Mouse (Mus musculus) neural tube, embryonic 13.5 days (tissue): Measurements from ENCODE around the gene Shc4. TPM values are rescaled to one million over a fixed set of nuclear protein-coding genes. Genes with fewer than 3 reads are reported as not detected.

ENCODE experiments used
- ATAC-seq: fragments of 200-750 bp; cut with Nextera tagmentation; 2 replicates; pipeline ENCODE4 v1.8.0; 2017; ENCODE audit warnings: low read depth, mild to moderate bottlenecking, moderate TSS enrichment, moderate library complexity
- H3K27ac ChIP-seq: fragments of 300-500 bp; sonication (generic); replicated peaks from 2 replicates; pipeline ENCODE4 v1.5.1; 2015; ENCODE audit warnings: moderate library complexity, mild to moderate bottlenecking, inconsistent platforms
- H3K27me3 ChIP-seq: fragments of 300-500 bp; sonication (generic); 2 replicates; pipeline ENCODE4 v1.6.1; 2015; ENCODE audit warnings: mild to moderate bottlenecking, inconsistent platforms
- H3K36me3 ChIP-seq: fragments of 300-500 bp; sonication (generic); 2 replicates; pipeline ENCODE4 v1.6.1; 2015; ENCODE audit warnings: mild to moderate bottlenecking, inconsistent platforms
- H3K4me1 ChIP-seq: fragments of 300-500 bp; sonication (generic); replicated peaks from 2 replicates; pipeline ENCODE4 v1.6.1; 2015; ENCODE audit warnings: inconsistent platforms
- H3K4me2 ChIP-seq: fragments of 300-500 bp; sonication (generic); 2 replicates; pipeline ENCODE4 v1.6.1; 2015; ENCODE audit warnings: inconsistent platforms, mild to moderate bottlenecking, moderate library complexity
- H3K4me3 ChIP-seq: fragments of 300-500 bp; sonication (generic); 2 replicates; pipeline ENCODE4 v1.5.1; 2015; ENCODE audit warnings: mild to moderate bottlenecking, inconsistent platforms
- H3K9ac ChIP-seq: fragments of 300-500 bp; sonication (generic); 2 replicates; pipeline ENCODE4 v1.6.1; 2015; ENCODE audit warnings: moderate library complexity, mild to moderate bottlenecking, inconsistent platforms
- H3K9me3 ChIP-seq: fragments of 300-500 bp; sonication (generic); 2 replicates; pipeline ENCODE4 v1.6.1; 2016; ENCODE audit warnings: inconsistent platforms
- WGBS: fragments of 180-500 bp; shearing (Covaris S2); methylation state at CpG from one replicate; pipeline ENCODE4 v1.1.7; 2015; 5-methylcytosine and 5-hydroxymethylcytosine counted together
- polyA plus RNA-seq: library from polyadenylated mRNA; unstranded; fragments of >200 nt; fragmentation: Nextera tagmentation; extraction: Ambion mirVana; gene quantifications from 2 replicates; pipeline ENCODE4 v1.2.1, GENCODE M21; 2015

Shc4 gene
- polyA plus RNA-seq, 1 experiment from 2014 or later: 4.6 TPM

DNA sequence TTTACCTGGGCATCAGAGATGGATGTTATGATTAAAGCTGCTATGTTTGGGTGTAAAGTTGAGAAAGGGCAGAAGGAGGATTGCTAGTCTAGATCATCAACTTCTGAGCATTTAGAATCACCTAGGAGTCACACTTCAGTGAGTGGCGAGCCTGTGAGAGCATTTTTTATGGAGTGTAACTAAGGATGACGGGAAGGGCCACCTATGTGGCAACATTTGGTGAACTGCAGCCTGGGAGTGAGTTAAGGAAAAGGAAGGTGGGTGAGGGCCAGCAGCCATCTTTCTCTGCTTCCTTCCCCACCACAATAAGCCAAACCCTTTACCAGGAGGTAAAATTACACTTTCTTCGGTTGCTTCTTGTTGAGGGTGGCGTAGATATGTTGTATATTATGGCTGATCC is 132.1 kb downstream of the Shc4 start:
- 91% methylated on average over 4 of the region's 4 CpGs for WGBS
- H3K4me2 ChIP-seq: no peak overlapping the region
- H3K27me3 ChIP-seq: no peaks in the 10 kb centered on the region
- no peaks in the 10 kb centered on the region for H3K4me1 ChIP-seq
- H3K36me3 ChIP-seq: peaks cover 42% of the 10 kb centered on the region
- no peak overlapping the region for H3K9ac ChIP-seq
- no peak for ATAC-seq
- no peak overlapping the region for H3K27ac ChIP-seq
- no peak overlapping the region for H3K4me3 ChIP-seq
- no peaks in the 10 kb centered on the region for H3K9me3 ChIP-seq

DNA sequence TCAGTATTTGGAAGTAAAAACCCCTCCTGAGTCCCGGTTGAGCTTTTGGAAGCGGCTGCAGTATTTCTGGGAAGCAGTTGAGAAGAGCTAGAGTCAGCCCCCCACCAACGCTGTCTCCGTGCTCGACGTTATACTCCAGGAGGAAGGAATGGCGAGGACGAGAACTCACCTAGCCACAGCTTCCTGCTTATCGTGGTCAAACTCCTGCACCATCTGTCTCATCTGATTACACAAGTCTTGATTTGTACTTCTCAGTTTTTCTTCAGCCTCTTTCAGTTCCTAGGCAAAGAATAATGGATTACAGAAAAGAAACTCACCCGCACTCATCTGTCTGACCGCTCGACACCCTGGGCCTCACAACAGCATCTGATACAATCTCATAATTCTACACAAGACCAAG is 134.7 kb downstream of the Shc4 start:
- Histone ChIP-seq H3K27me3 (no peaks in the 10 kb centered on the region), H3K27ac (no peak overlapping the region), H3K9ac (no peak overlapping the region), H3K4me3 (no peak overlapping the region), H3K9me3 (no peaks in the 10 kb centered on the region), H3K4me2 (no peak overlapping the region), H3K4me1 (no peaks in the 10 kb centered on the region), H3K36me3 (peaks cover 47% of the 10 kb centered on the region)
- WGBS: 94% methylated on average over 12 of the region's 12 CpGs
- no peak for ATAC-seq

DNA sequence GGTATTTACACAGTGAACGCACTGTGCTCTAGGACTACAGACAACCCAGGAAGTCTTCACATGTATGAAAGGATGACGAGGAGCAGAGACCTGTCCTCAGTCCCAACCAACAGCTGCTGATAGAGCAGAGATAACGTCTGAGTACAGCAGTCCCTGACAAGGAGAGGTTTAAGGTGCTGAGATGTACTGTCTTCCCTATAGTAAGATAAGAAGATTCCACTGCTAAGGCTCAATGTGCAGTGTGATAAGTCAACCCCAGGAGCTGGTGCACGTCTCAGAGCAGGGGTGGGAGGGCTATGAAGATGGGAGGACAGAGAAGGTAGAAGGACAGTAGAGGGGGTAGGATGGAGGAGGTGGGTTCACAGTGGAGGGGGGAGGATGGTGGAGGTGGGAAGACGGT is 142.9 kb downstream of the Shc4 start:
- Histone ChIP-seq H3K4me1 (no peaks in the 10 kb centered on the region), H3K27ac (no peak overlapping the region), H3K27me3 (no peaks in the 10 kb centered on the region), H3K9ac (no peak overlapping the region), H3K36me3 (peaks cover 56% of the 10 kb centered on the region), H3K4me2 (no peak overlapping the region), H3K4me3 (no peak overlapping the region), H3K9me3 (no peaks in the 10 kb centered on the region)
- ATAC-seq: no peak
- WGBS: 89% methylated on average over 5 of the region's 5 CpGs

DNA sequence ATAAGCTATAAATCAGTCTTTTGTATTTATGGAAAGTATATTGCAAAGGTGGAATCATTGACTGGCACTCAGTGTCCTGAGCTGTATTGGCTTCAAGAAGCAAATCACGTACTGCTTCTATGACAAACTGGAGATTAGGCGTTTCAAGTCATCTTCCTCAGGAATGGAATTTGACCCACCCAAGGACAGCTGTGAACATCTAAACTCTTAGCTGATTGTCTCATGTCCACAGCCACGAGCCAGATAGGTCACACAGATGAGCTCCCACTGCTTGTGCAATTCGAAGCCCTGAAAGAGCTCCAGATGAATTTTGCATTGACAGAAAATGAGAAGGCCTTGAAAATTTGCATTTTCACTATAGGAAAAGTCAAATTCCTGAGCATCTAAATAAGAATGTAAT is 146.3 kb downstream of the Shc4 start:
- no peak for ATAC-seq
- Histone ChIP-seq H3K9ac (no peak overlapping the region), H3K9me3 (no peaks in the 10 kb centered on the region), H3K4me2 (no peak overlapping the region), H3K27me3 (no peaks in the 10 kb centered on the region), H3K36me3 (peaks cover 69% of the 10 kb centered on the region), H3K4me3 (no peak overlapping the region), H3K27ac (no peak overlapping the region), H3K4me1 (no peaks in the 10 kb centered on the region)
- 83% methylated on average over 4 of the region's 4 CpGs for WGBS

Other genes with a start within 250 kb of the Shc4 start
- gene Gm9913, start 219.1 kb downstream of the Shc4 start, polyA plus RNA-seq: not detected in 2 replicates
- 3.6 and 4.4 TPM in 2 replicates for gene Fbn1, start 216.2 kb downstream of the Shc4 start, polyA plus RNA-seq
- 2.4 and 2.8 TPM in 2 replicates for gene Cep152, start 99.0 kb downstream of the Shc4 start, polyA plus RNA-seq
- gene Eid1, start 51.1 kb downstream of the Shc4 start, polyA plus RNA-seq: 411 and 415 TPM in 2 replicates
- gene Secisbp2l, start 58.7 kb upstream of the Shc4 start, polyA plus RNA-seq: 29.9 and 31.7 TPM in 2 replicates
- gene Galk2, start 135.0 kb upstream of the Shc4 start, polyA plus RNA-seq: 26.6 and 28.5 TPM in 2 replicates
- gene Cops2, start 135.0 kb upstream of the Shc4 start, polyA plus RNA-seq: 76.8 and 77.3 TPM in 2 replicates